Mouse (Mus musculus): ENCODE data around the gene Adap1. TPM values are rescaled to one million over a fixed set of nuclear protein-coding genes. Genes with fewer than 3 reads are reported as not detected.

The Adap1 gene
- polyA plus RNA-seq, 1 experiment from 2014 or later = 2.3 TPM

DNA sequence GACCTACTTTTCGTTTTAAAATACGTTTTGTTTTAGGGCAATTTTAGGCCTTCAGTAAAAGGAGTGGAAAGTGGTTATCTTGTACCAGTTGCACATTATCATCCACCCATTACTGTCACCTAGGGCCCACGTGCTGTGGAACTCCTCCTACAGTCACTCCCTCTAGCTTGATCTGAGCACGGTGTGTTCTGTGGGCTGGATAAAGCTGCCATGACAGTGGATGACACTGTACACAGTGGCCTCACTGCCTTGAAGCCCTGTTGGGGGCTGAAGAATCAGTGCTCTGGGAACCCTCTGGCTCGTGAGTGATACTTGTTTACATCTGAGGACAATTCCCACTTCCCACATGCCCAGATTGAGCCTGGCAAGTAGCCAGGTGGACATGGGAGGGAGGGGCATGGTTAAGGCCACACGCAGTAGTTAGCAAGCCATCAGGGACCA lies 72.1 kb downstream of the Adap1 start:
- H3K4me3 ChIP-seq (ENCODE audit: control insufficient read depth in 1 of 2, insufficient read depth in 1 of 2, low read depth in 1 of 2, low read length in 2 of 2) = peak overlapping the region; percentile 77 to 98
- ATAC-seq (ENCODE audit: insufficient number of reproducible peaks, insufficient read depth, low FRiP score, low read depth) = no peak
- no peaks in the 10 kb centered on the region for H3K27me3 ChIP-seq (ENCODE audit: control insufficient read depth, insufficient read depth, low read length)
- peaks cover 36 to 54% of the 10 kb centered on the region in 2 experiments for H3K4me1 ChIP-seq (ENCODE audit: control insufficient read depth in 2 of 2, insufficient read depth in 2 of 2, low read length in 2 of 2)
- peak overlapping the region; percentile 92 to 96 for H3K27ac ChIP-seq (replicated peaks in 1 of 2; ENCODE audit: control insufficient read depth in 1 of 2, insufficient read depth in 1 of 2, low read depth in 2 of 2, low read length in 2 of 2)
- H3K4me2 ChIP-seq (ENCODE audit: low read length) = peak overlapping the region; percentile 96
- H3K9me3 ChIP-seq (ENCODE audit: control insufficient read depth, low read length) = no peaks in the 10 kb centered on the region
- peak overlapping the region; percentile 91 for H3K9ac ChIP-seq (ENCODE audit: low read length)
- 3% methylated on average over 6 of the region's 6 CpGs for WGBS
- peaks cover 31% of the 10 kb centered on the region for H3K36me3 ChIP-seq (ENCODE audit: control insufficient read depth, insufficient read depth, low read length)

DNA sequence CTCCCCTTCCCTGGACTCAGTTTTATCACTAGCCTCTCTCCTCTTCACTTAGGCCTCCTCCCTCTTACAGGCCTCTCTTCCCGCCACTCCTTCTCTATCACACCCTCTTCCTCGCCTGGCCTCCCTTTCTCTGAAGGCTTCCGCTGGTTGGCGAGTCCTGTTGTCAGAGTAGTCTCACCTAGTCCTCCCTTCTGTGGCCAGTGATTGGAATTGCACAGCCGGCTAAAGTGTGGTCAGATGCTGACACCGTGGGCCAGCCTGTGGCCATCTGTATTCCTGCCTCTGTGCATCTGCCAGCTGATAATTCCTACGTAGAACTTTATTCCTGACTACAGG lies 72.5 kb downstream of the Adap1 start:
- no peaks in the 10 kb centered on the region for H3K9me3 ChIP-seq (ENCODE audit: control insufficient read depth, low read length)
- under 1% methylated on average over 7 of the region's 7 CpGs for WGBS
- H3K9ac ChIP-seq (ENCODE audit: low read length) = peak overlapping the region; percentile 91
- H3K36me3 ChIP-seq (ENCODE audit: control insufficient read depth, insufficient read depth, low read length) = peaks cover 35% of the 10 kb centered on the region
- peaks cover 32 to 51% of the 10 kb centered on the region in 2 experiments for H3K4me1 ChIP-seq (ENCODE audit: control insufficient read depth in 2 of 2, insufficient read depth in 2 of 2, low read length in 2 of 2)
- peak overlapping the region; percentile 96 for H3K4me2 ChIP-seq (ENCODE audit: low read length)
- H3K27me3 ChIP-seq (ENCODE audit: control insufficient read depth, insufficient read depth, low read length) = no peaks in the 10 kb centered on the region
- H3K4me3 ChIP-seq (ENCODE audit: control insufficient read depth in 1 of 2, insufficient read depth in 1 of 2, low read depth in 1 of 2, low read length in 2 of 2) = peak overlapping the region; percentile 77 to 98
- H3K27ac ChIP-seq (replicated peaks in 1 of 2; ENCODE audit: control insufficient read depth in 1 of 2, insufficient read depth in 1 of 2, low read depth in 2 of 2, low read length in 2 of 2) = peak overlapping the region; percentile 92 to 96
- ATAC-seq (ENCODE audit: insufficient number of reproducible peaks, insufficient read depth, low FRiP score, low read depth) = peak; percentile 2; the same call in 1 of the 2 replicates

DNA sequence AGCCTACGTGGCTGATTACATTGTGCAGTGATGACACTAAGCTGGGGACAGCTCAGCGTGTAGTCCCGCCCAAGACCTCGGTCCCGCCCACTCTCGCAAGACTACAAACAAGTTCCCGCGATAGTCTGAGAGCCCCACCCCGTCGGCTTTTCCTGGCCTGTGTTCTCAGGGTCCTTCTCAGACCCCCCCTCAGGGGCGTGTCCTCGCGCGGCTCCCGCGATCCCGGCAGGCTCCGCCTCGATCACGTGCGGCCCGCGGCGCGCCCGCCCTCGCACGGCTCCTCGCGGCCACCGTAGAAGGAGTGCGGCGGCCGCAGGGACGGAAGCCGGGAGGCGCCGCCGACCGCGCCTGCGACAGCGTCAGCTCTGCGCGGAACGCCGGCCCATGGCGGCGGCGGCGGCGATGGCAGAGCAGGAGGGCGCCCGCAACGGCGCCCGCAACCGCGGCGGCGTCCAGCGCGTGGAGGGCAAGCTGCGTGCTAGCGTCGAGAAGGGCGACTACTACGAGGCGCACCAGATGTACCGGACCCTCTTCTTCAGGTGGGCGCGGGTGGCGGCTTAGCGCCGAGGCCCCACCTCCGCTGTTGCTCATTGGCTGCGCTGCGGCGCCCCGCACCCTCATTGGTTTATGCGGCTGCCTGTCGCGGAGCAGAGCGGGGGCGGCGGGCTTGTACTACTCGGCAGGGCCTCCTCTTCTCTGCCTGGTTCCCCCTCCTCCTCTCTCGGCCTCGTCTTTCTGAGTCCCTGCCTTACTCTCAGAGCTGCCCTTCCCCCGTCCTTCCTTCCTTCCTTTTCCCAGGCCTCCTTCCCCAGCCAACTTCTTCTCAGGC lies 73.1 kb downstream of the Adap1 start, which contains the start of gene Get4:
TSS of gene Get4 (plus strand) at position 244 of the 829 bp plus-strand sequence.
- Histone ChIP-seq H3K9ac (ENCODE audit: low read length) (peak within 1 kb of the TSS; percentile 91), H3K4me1 (ENCODE audit: control insufficient read depth in 2 of 2, insufficient read depth in 2 of 2, low read length in 2 of 2) (peaks cover 32 to 49% of the 10 kb centered on the region in 2 experiments), H3K4me2 (ENCODE audit: low read length) (peak within 1 kb of the TSS; percentile 96), H3K27ac (replicated peaks in 1 of 2; ENCODE audit: control insufficient read depth in 1 of 2, insufficient read depth in 1 of 2, low read depth in 2 of 2, low read length in 2 of 2) (peak within 1 kb of the TSS; percentile 92 to 96), H3K36me3 (ENCODE audit: control insufficient read depth, insufficient read depth, low read length) (peaks cover 41% of the 10 kb centered on the region), H3K27me3 (ENCODE audit: control insufficient read depth, insufficient read depth, low read length) (no peaks in the 10 kb centered on the region), H3K4me3 (ENCODE audit: control insufficient read depth in 1 of 2, insufficient read depth in 1 of 2, low read depth in 1 of 2, low read length in 2 of 2) (peak within 1 kb of the TSS; percentile 77 to 98), H3K9me3 (ENCODE audit: control insufficient read depth, low read length) (no peaks in the 10 kb centered on the region)
- ATAC-seq (ENCODE audit: insufficient number of reproducible peaks, insufficient read depth, low FRiP score, low read depth) = peak; percentile 93
- under 1% methylated on average over 87 of the region's 90 CpGs for WGBS

DNA sequence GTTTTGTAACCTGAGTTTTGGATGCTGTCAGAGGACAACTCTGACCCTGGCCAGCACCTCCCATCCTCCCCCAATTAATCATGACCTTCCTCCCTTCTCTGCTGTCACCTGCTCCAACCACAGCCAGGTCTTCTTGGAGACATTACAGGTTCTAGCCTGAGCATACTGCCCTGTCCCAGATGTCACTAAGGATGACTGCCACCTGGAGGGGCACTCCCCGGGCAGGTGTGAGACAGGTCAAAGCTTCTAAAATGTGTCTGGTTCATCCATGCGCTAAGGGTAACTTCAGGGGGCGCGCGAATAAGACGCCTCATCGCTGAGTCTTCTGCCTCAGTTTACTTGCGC lies 73.7 kb downstream of the Adap1 start:
- ATAC-seq (ENCODE audit: insufficient number of reproducible peaks, insufficient read depth, low FRiP score, low read depth) = 0 out of 2 replicates have a peak, but pooled peaks have one; percentile 1
- under 1% methylated on average over 8 of the region's 8 CpGs for WGBS

DNA sequence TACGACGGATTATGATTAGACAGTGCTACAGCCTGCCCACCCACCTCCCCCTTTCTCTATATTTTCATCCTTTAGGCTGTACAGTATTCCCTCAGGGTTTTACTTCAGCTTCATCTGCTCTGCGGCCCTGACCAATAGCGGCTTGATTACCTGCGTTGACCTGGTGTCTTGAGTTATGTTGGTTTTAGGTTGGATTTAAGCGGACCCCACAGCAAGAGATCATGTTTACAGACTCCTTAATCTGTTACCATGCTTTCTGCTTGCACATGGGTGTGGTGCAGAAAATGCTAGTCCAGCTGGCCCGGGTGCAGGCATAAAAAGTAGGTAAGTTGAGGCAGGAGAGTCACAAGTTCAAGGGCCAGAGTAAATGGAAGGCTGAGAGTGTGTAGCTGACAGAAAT lies 74.1 kb downstream of the Adap1 start:
- H3K4me2 ChIP-seq (ENCODE audit: low read length) = peak overlapping the region; percentile 96
- H3K27ac ChIP-seq (replicated peaks in 1 of 2; ENCODE audit: control insufficient read depth in 1 of 2, insufficient read depth in 1 of 2, low read depth in 2 of 2, low read length in 2 of 2) = peak overlapping the region; percentile 77 to 91
- peaks cover 48% of the 10 kb centered on the region for H3K36me3 ChIP-seq (ENCODE audit: control insufficient read depth, insufficient read depth, low read length)
- H3K9ac ChIP-seq (ENCODE audit: low read length) = peak overlapping the region; percentile 81
- no peak for ATAC-seq (ENCODE audit: insufficient number of reproducible peaks, insufficient read depth, low FRiP score, low read depth)
- peaks cover 23 to 40% of the 10 kb centered on the region in 2 experiments for H3K4me1 ChIP-seq (ENCODE audit: control insufficient read depth in 2 of 2, insufficient read depth in 2 of 2, low read length in 2 of 2)
- H3K9me3 ChIP-seq (ENCODE audit: control insufficient read depth, low read length) = no peaks in the 10 kb centered on the region
- peak overlapping the region in 1 of 2 experiments; percentile 77; a peak in 1 of 4 replicates for H3K4me3 ChIP-seq (ENCODE audit: control insufficient read depth in 1 of 2, insufficient read depth in 1 of 2, low read depth in 1 of 2, low read length in 2 of 2)
- H3K27me3 ChIP-seq (ENCODE audit: control insufficient read depth, insufficient read depth, low read length) = no peaks in the 10 kb centered on the region
- WGBS = 87% methylated on average over 7 of the region's 7 CpGs

More for the DNA sequence above, 73.7 kb downstream of the Adap1 start:
- no peaks in the 10 kb centered on the region for H3K27me3 ChIP-seq (ENCODE audit: control insufficient read depth, insufficient read depth, low read length)
- peaks cover 27 to 43% of the 10 kb centered on the region in 2 experiments for H3K4me1 ChIP-seq (ENCODE audit: control insufficient read depth in 2 of 2, insufficient read depth in 2 of 2, low read length in 2 of 2)
- H3K4me3 ChIP-seq (ENCODE audit: control insufficient read depth in 1 of 2, insufficient read depth in 1 of 2, low read depth in 1 of 2, low read length in 2 of 2) = peak overlapping the region; percentile 77 to 98
- H3K9me3 ChIP-seq (ENCODE audit: control insufficient read depth, low read length) = no peaks in the 10 kb centered on the region
- H3K4me2 ChIP-seq (ENCODE audit: low read length) = peak overlapping the region; percentile 96
- peak overlapping the region; percentile 77 to 91 for H3K27ac ChIP-seq (replicated peaks in 1 of 2; ENCODE audit: control insufficient read depth in 1 of 2, insufficient read depth in 1 of 2, low read depth in 2 of 2, low read length in 2 of 2)
- peak overlapping the region; percentile 81 for H3K9ac ChIP-seq (ENCODE audit: low read length)
- peaks cover 44% of the 10 kb centered on the region for H3K36me3 ChIP-seq (ENCODE audit: control insufficient read depth, insufficient read depth, low read length)

DNA sequence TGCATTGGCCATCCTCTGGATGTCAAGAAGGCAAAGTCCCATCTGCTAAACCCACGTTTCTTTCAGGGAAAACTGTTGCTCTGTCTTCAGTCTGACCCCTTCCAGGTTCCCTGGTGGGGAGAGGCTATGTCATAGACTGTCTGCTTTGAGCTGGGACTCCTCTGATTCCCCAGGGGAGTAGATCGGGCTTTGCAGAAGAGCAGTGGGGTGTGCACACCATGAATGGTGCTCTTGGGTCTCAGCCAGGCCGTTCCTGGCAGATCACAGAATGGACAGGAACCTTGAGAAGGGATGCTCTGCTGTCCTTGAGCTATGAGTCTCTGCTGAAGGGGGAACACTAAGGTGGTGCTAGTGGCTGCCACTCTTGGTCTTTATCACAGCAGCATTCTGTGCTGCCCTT lies 76.6 kb downstream of the Adap1 start:
- Histone ChIP-seq H3K4me1 (ENCODE audit: control insufficient read depth in 2 of 2, insufficient read depth in 2 of 2, low read length in 2 of 2) (peaks cover 13 to 16% of the 10 kb centered on the region in 2 experiments), H3K27ac (replicated peaks in 1 of 2; ENCODE audit: control insufficient read depth in 1 of 2, insufficient read depth in 1 of 2, low read depth in 2 of 2, low read length in 2 of 2) (no peak overlapping the region), H3K27me3 (ENCODE audit: control insufficient read depth, insufficient read depth, low read length) (no peaks in the 10 kb centered on the region), H3K36me3 (ENCODE audit: control insufficient read depth, insufficient read depth, low read length) (peaks cover 67% of the 10 kb centered on the region), H3K4me2 (ENCODE audit: low read length) (no peak overlapping the region), H3K4me3 (ENCODE audit: control insufficient read depth in 1 of 2, insufficient read depth in 1 of 2, low read depth in 1 of 2, low read length in 2 of 2) (no peak overlapping the region), H3K9ac (ENCODE audit: low read length) (no peak overlapping the region), H3K9me3 (ENCODE audit: control insufficient read depth, low read length) (no peaks in the 10 kb centered on the region)
- WGBS = 85% methylated on average over 3 of the region's 3 CpGs
- ATAC-seq (ENCODE audit: insufficient number of reproducible peaks, insufficient read depth, low FRiP score, low read depth) = no peak

DNA sequence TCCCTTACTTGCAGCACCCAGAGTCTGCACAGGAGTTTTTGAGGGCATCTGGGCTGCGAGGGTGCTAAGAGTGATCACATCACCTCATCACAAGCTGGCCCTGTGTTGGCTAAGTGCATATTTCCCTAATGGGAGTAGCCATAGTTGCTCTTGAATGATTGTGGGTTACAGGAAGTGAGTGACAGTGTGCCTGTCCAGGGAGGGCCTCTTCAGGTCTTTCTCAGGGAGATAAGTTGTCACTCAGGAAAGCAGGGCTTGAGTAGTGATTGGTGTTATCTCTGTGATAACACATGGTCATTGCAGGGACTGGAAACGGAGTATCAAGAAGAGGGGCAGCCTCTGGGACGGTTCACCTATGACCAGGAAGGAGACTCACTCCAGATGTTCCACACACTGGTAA lies 77.7 kb downstream of the Adap1 start:
- no peak overlapping the region for H3K4me2 ChIP-seq (ENCODE audit: low read length)
- 40% methylated on average over 3 of the region's 3 CpGs for WGBS
- no peaks in the 10 kb centered on the region for H3K27me3 ChIP-seq (ENCODE audit: control insufficient read depth, insufficient read depth, low read length)
- no peak overlapping the region for H3K4me3 ChIP-seq (ENCODE audit: control insufficient read depth in 1 of 2, insufficient read depth in 1 of 2, low read depth in 1 of 2, low read length in 2 of 2)
- H3K4me1 ChIP-seq (ENCODE audit: control insufficient read depth in 2 of 2, insufficient read depth in 2 of 2, low read length in 2 of 2) = peaks cover 11 to 20% of the 10 kb centered on the region in 2 experiments
- no peaks in the 10 kb centered on the region for H3K9me3 ChIP-seq (ENCODE audit: control insufficient read depth, low read length)
- H3K36me3 ChIP-seq (ENCODE audit: control insufficient read depth, insufficient read depth, low read length) = peaks cover 73% of the 10 kb centered on the region
- peak overlapping the region; percentile 16; the same call in 1 of the 2 replicates for H3K9ac ChIP-seq (ENCODE audit: low read length)
- H3K27ac ChIP-seq (replicated peaks in 1 of 2; ENCODE audit: control insufficient read depth in 1 of 2, insufficient read depth in 1 of 2, low read depth in 2 of 2, low read length in 2 of 2) = no peak overlapping the region
- ATAC-seq (ENCODE audit: insufficient number of reproducible peaks, insufficient read depth, low FRiP score, low read depth) = no peak

Measured in heart, embryonic 14.5 days (tissue).